Mouse (Mus musculus) gonadal fat pad, adult 2 months (tissue): Measurements from ENCODE around the gene Clic3. TPM values are rescaled to one million over a fixed set of nuclear protein-coding genes. Genes with fewer than 3 reads are reported as not detected.

Experiments
- DNase-seq: peaks from one replicate; pipeline ENCODE4 v3.0.0-alpha.2; 2012; ENCODE audit warnings: low read depth
- polyA plus RNA-seq: library from polyadenylated mRNA; depleted of rRNA; stranded (reverse); fragments of >200 nt; gene quantifications from 2 replicates; pipeline ENCODE4 v1.2.3, GENCODE M21; 2012

Clic3 gene
- polyA plus RNA-seq, 1 experiment, result 188 TPM

DNA sequence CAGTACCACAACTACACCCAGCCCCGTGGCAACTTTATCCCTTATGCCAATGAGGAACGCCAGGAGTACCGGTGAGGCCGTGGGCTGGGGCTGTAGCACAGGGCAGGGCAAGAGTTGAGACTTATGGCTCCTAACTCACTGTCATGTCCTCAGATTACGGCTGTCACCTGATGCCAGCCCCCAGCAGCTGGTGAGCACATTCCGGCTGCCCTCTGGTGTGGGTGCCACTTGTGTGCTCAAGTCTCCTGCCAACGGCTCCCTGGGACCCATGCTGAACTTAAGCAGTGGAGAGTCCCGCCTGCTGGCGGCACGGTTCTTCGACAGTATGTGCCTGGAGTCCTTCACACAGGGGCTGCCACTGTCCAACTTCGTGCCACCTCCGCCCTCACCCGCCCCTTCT, 14.0 kb upstream of the Clic3 start:
- DNase-seq, result no peak

DNA sequence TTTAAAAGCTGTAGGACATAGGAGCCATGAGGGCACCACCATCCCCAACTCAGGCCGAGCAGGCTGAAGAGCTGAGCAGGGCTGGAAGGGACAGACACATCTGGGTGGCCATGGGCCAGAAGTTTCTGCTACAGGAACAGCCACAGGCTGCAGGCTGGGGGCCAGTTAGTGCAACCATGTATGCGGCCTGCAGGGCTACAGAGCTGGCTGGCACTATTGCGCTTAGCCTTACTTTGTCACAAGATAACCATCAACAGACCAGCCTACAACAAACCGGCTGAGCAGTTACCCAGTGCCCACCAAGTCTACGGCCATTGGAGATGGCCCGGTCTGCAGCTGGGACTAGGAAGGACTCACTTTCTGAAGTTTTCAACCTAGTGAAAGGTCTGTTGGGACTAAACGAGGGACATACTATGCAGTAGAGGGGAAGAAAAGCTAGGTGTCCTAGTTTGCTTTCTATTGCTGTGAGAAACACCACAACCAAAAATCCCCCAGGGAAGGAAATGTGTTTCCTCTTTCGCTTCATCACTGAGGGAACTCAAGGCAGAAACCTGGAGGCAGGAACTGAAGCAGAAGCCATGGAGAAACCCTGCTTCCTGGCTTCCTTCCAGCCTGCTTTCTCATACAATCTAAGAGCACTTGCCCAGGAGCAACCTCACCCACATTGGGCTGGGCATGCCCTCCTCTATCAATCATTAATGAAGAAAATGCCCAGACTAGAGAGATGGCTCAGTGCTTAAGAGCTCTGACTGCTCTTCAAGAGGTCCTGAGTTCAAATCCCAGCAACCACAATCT, 5.6 kb upstream of the Clic3 start:
- no peak for DNase-seq

GRCm38 (mm10) chr2:25452951-25453350, 3.7 kb upstream of the Clic3 start:
- no peak for DNase-seq

- no peak for DNase-seq
Observed at GRCm38 (mm10) chr2:25457022-25457896, 621 bp downstream of the Clic3 start.

GRCm38 (mm10) chr2:25458911-25459310, 2.3 kb downstream of the Clic3 start:
- no peak for DNase-seq

DNA sequence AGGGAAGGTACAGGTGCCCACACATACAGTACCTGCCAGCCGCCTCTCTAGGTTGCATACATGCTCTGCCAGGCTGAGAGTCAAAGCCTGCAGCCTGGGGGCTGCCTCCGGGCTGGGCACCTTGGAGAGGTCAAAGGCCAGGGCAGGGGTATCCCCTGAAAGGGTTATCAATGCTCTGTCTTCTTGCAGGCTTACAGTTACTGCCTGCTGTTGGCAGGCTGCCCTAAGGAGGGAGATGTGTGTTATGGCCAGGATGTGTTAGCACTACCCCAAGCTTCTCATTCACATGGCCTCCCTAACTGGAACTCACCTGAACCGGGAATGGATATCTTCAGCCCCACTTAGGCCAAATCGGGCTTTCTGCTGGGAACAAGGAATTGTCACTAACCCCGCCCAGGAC, 3.5 kb downstream of the Clic3 start:
- DNase-seq, result no peak

DNA sequence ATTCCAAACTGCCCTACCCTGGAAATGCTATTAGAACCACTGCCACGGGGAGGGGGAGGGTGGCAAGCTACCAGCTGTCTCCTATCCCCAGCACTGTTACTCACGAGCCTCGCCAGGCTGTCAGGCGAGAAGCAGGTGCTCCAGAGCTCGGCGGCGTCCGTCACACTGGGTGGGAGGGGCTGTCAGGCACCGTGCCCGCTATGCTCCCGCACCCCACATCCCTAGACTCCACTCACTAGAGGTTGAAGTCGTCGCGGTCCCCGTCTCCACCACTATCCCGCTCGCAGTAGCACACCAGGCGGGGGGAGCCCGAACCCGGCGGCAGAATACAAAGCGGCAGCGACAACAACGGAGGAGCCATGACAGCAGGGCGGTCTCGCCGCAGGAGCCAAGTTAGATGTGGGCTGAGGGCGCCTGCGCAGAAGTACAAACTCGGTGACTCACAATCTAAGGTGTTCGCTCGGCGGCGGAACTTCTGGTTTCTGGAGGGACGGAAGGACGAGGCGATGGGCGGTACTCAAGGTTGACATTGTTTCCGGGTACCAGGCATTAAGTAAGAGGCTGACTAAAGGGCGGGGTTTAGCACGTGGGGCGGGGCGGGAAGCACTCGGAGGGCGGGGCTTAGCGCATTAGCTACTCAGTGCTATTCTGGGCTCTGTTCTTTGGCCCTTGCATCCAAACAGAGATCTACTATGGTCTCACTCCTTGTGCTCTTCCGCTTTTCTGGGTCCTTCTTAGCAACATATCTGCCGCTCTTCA, 4.1 kb downstream of the Clic3 start, which contains the start of gene Paxx:
TSS of gene Paxx (minus strand) at position 544 of the 759 bp plus-strand sequence.
- DNase-seq, result peak; percentile 73

GRCm38 (mm10) chr2:25461407-25461806, 4.8 kb downstream of the Clic3 start:
- no peak for DNase-seq

DNA sequence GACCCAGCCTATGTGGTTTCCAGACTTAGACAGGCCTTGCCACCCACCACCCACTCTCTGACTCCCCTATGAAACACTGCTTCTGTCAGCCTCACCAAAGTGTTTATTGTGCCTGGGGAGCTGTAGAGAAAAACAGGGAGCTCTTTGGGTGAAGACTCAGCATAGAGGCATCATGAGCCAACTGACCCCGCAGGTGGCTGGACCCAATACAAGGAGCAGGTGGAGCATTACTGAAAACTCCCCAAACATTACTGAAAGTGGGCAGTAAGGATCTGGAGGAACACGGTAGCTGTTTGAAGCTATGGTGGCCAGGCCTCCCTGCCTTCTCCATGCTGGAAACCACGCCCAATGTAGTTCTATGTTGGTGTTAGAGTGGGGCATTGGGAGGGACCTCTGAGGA, 7.0 kb downstream of the Clic3 start:
- no peak for DNase-seq

DNA sequence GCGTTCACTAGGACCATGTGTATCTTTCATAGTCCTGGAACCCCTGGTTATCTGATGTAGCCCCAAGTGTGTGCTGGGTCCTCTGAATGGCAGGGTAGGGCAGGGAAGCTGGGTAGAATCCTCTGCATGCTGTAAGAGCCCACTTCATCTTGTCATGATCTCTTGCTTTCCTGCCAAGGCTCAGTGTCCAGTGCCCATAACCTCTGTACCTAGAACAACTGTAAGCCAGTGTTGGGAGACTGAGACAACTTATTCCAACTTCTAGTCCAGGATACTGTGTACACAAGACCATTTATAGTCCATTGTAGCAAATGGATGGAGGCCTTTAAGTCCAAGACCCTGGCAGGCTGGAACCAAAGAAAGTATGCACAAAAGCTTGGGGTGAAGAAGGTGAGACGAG, 8.6 kb downstream of the Clic3 start:
- no peak for DNase-seq

DNA sequence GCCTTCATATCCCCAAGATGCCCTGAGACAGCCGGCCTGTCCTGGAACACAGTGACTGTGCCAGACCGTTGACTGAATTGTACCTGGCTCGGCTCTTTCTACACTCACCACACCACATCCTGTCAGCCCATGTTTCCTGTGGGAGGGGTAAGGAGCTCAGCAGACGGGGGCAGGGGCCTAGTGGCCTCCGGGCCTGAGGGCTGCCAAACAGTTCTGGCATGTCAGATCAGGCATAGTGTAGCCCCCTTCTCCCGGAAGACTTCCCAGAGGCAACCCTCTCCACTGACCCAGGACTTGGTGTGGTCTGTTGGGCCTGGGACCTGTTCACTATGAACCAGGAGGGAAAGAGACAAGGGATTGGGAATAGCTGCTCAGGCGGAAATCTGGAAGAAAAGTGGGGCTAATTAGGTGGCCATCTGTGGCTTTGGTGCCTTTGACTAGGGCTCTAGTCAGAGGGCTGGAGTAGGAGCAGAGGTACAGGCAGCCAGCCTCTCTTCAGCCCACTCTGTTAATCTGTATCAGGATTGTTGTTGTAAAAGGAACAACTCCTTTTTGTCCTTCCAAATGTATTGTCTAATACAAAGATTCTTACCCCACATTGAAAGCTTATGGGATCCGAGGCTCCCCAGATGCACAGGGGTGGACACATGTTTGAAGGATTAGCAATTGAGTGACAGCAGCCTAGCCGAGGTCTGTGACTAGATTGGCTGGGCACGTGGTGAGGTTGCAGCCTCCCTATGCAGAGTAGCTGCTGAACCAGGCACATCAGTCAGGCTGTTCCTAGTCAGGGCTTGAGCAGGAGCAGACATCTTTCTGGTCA, 9.4 kb downstream of the Clic3 start:
- no peak for DNase-seq

- no peak for DNase-seq
Observed at GRCm38 (mm10) chr2:25467606-25468303, 11.1 kb downstream of the Clic3 start.

- no peak for DNase-seq
Observed at GRCm38 (mm10) chr2:25468962-25469915, 12.6 kb downstream of the Clic3 start.

DNA sequence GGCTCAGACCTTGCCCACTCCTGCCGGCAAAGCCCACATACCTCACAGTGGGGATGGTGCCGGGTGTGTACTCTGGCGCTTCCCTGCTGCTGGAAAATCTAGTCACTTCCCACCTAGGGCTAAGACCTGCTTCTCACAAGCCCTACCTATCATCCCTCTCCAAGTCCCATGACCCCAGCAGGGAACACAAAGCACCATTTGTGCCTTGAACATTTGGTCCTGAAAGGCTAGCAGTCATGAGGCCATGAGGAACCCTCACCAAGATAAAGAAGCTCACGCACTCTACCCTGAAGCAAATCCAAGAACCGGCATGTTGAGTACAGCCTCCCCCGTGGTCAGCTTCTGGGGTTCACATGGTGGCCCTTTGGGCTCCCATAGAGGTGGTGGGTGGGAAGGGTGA, 13.3 kb downstream of the Clic3 start, which contains the start of gene Ptgds:
TSS of gene Ptgds (minus strand) at position 78 of the 400 bp plus-strand sequence.
- DNase-seq, result no peak

DNA sequence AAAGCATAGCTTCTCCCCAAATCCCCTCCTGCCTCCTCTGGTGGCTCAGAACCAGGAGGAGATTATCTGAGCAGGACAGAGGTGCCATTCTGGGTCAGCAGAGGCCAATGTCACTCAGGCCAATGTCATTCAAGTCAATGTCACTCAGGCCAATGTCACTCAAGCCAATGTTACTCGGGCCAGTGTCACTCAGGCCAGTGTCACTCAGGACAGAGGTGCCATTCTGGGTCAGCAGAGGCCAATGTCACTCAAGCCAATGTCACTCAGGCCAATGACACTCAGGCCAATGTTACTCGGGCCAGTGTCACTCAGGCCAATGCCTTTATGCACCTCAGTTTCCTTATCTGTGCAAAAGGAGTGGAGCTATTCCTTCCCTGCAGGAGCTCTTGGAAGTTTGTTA, 15.9 kb downstream of the Clic3 start:
- DNase-seq, result no peak

DNA sequence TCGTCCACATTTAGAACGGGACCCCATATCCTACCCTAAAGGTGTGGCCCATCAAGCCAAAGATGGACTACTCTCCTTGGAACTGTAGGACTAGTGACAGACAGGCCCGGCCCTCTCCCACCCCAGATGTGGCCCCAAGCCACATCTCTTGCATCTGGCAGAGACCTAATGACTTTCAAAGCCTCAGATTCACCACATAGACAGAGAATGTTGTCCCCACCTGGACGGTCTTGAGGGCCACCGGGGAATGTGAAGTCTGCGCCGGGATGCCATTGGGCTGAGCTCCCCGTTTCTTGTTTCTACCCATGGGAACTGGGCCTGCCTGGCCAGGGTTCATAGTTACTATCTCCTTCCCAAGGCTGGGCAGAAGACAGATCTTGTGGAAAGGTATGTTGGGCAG, 20.9 kb downstream of the Clic3 start:
- no peak for DNase-seq

DNA sequence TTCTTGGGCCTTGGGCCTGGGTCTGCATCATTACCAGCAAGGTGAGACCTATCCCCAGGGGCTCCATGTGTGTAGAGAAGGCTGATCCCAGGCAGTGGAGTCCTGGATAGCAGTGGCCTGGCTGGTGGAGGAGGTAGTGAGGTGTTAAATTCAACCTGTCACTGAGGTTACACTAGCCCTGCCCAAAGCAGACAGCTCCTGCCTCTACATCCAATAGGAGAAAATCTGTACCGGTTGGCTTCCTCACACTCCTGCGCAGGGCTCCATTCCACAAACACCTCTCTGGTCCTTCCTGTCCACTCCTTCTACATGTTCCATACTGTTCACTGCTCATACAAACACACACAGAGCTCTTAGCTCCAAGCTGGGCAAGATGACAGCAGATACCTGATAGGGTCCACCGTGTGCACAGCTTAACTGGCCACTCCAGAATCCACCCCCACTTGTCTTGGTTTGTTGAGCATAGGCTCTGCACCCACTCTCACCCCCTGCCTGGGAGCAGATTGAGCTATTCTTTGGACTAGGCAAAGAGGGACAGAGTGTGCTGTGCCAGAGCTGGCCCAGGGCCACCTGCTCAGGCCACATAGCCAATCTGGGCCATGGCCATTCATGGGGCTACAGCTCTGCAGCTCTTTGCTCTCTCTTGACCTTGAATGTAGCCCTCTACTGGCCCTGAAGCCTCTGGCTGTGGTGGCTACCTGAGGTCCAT, 21.5 kb downstream of the Clic3 start:
- no peak for DNase-seq

DNA sequence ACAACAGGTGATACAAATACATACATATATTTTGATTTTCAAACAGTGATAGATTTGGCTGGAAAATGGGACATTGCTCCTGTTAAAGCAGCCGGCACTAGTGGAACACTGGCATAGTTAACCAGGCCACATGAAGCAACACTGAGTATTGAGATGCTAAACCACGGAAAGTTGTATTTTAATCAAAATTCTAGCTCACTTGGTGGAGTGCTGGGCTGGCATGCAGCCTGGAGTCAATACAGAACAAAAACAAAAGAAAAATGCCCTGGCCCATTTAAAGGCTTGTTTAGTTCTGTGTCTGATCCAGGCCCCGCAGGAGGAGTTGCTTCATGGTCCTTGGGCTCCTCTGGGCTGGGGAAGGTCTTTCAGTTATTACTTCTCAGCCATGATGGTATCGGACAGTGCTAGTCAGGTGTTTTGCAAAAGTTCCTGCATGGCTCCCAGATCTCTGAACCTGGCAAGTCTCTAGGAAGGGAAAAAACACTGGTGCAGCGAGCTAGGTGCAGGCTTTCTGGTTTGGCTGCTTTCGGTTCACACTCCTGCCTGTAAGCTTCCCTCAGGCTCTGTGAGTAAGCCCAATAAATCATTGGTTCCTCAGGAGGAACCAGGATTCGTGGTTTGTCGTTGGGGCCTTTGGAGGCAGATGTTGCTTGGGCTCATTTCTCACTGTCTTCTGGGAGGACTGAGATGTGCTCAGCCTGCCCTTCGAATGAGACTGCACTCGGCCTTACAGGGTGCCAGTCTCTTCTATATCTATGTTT, 23.1 kb downstream of the Clic3 start:
- peak; percentile 89 for DNase-seq
